Mouse (Mus musculus) bone marrow, adult 2 months (tissue): ENCODE measurements at regions not wholly inside any gene's neighbourhood (a gene's known extent, or its start where the extent isn't known, plus 50 kb on each side); places are given as distances from the start of the nearest gene placed in this dataset.

ENCODE experiments used
- CTCF ChIP-seq: fragments of 200-500 bp; IDR thresholded peaks from 2 replicates; pipeline ENCODE4 v1.5.1; 2011; ENCODE audit warnings: low read length, control low read depth; ENCODE audit not compliant: control insufficient read depth, insufficient read depth
- POLR2A ChIP-seq: fragments of 200-500 bp; IDR thresholded peaks from 2 replicates; pipeline ENCODE4 v1.6.1; 2011; ENCODE audit warnings: low read depth, mild to moderate bottlenecking, control low read depth, low read length, borderline replicate concordance; ENCODE audit not compliant: control insufficient read depth

DNA sequence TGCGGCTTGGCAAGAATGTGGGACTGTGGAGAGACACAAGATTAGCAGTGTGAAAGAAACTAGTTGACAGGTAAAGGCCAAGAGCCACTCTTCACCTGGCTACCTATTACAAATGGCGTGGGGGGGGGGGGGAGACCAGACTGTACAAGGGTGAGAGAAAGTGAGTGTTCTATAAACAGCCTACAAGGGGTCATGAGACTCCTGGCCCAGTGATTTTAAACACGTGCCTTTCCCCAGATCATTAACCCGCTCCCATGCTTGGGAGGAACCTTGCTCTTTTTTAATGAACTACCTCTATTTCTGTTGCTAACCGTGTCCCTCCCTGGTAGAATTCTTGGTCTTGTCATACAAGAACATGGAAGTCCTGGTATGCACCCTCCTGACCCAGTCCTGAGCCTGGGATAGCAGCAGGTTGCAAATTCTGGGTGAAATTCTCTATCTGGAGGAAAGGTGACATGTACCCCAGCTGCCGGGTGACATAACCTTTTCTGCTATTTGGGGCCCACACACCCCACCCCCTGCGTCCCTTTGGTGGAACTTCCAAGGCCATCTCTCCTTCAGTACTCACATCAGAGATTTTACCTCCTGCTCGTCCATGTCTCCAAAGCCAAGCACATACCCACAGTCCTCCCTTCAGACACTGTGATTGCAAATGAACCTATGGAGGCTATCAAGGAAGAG, 340.8 kb upstream of the Hs6st1 start:
- no peak for TF ChIP-seq CTCF
- no peak for TF ChIP-seq POLR2A
